In genomic region chr10:23203885-23204284, GRCm38 (mm10) we compare ENCODE assay signal across 11 mouse cellular contexts.
DNase-seq lines count a peak whose midpoint lies in the region; TF ChIP-seq lines count a peak whose summit lies in the region.
"Had no signal": no experiment of that assay in that cellular context is flagged by ENCODE, and none has a peak within 500 bp of the region (broad histone marks: within the 10 kb centered on the region; RNA-seq: fewer than 3 reads in every experiment).

No protein-coding gene starts in this region.

- no peak for TF ChIP-seq CTCF in embryonic fibroblast, embryonic 13.5 days (IDR thresholded peaks at IDR 0.05; ENCODE audit: borderline replicate concordance, insufficient read depth, low read length)

- TF ChIP-seq POLR2A in embryonic fibroblast, embryonic 13.5 days (IDR thresholded peaks at IDR 0.05; ENCODE audit: low read depth, low read length) = no peak

- no peak overlapping the region for H3K4me3 ChIP-seq in embryonic fibroblast, embryonic 13.5 days (ENCODE audit: insufficient read depth, low read length)
- H3K4me3 ChIP-seq: erythroblast, embryonic 14.5 days; limb, embryonic 12.5 days had no signal

- intact Hi-C loops in gastrocnemius, postnatal 14 days (cut with DNase I; ENCODE audit: low total_unique reads) = no loop called here

- peak overlapping the region; percentile 97 for H3K27ac ChIP-seq in embryonic fibroblast, embryonic 13.5 days (ENCODE audit: insufficient read depth, low read length)
- H3K27ac ChIP-seq: limb, embryonic 12.5 days had no signal

- peaks cover 13% of the 10 kb centered on the region for H3K4me1 ChIP-seq in embryonic fibroblast, embryonic 13.5 days (ENCODE audit: control insufficient read depth, insufficient read depth, low read length)

- peak; percentile 29 for DNase-seq in gastrocnemius, postnatal 14 days
- DNase-seq in gastrocnemius, postnatal 4 days (ENCODE audit: low spot score in 2 of 2) = no peak
- peak; percentile 14 to 31 for DNase-seq in right cerebral cortex, adult 2 months (ENCODE audit: low spot score in 2 of 2)
- DNase-seq in right cerebral cortex, postnatal 14 days = no peak
- DNase-seq in telencephalon, adult 2 months (ENCODE audit: low read depth, low spot score) = peak; percentile 33
- DNase-seq in kidney, postnatal 25 days = no peak
- DNase-seq: heart, postnatal 4 days; kidney, adult 18-20 months had no signal

Comparison
In these comparisons a context has a peak if more than half of its experiments do, and no peak if none do; other contexts are left out.
1. DNase-seq: peak in gastrocnemius, postnatal 14 days (single experiment), right cerebral cortex, adult 2 months (2 of 2) and telencephalon, adult 2 months (single experiment); none in gastrocnemius, postnatal 4 days (0 of 2), right cerebral cortex, postnatal 14 days (single experiment) and kidney, postnatal 25 days (0 of 2).